Mouse (Mus musculus): ENCODE results near the gene Rab3b. TPM values are rescaled to one million over a fixed set of nuclear protein-coding genes. Genes with fewer than 3 reads are reported as not detected.

Gene Rab3b
- 25.8 TPM in 2 replicates for polyA plus RNA-seq (2016; fragmentation: Nextera tagmentation; extraction: Ambion mirVana)

GRCm38 (mm10) chr4:108878963-108879822 is at the start of gene Rab3b:
Gene Rab3b, plus strand, starts transcription at chr4:108879063.
- Histone ChIP-seq H3K27ac (no peak within 1 kb of the TSS), H3K9ac (peak within 1 kb of the TSS; percentile 47), H3K9me3 (no peaks in the 10 kb centered on the region), H3K4me3 (peak within 1 kb of the TSS; percentile 57), H3K4me2 (replicated peaks) (peak within 1 kb of the TSS; percentile 87), H3K27me3 (no peaks in the 10 kb centered on the region; the same call in 1 of the 2 replicates), H3K4me1 (0 out of 2 replicates have a peak, but pooled peaks cover 4% of the 10 kb centered on the region), H3K36me3 (no peaks in the 10 kb centered on the region)
- peak; percentile 89 for ATAC-seq (ENCODE audit: insufficient number of reproducible peaks, insufficient read depth, low FRiP score, low TSS enrichment)
- WGBS = under 1% methylated on average over 46 of the region's 46 CpGs

- 81% methylated on average over 1 of the region's 1 CpGs for WGBS
- Histone ChIP-seq H3K9ac (no peak overlapping the region), H3K4me1 (peaks cover 13% of the 10 kb centered on the region), H3K4me2 (replicated peaks) (no peak overlapping the region), H3K36me3 (peaks cover 32% of the 10 kb centered on the region), H3K27ac (no peak overlapping the region), H3K27me3 (no peaks in the 10 kb centered on the region), H3K4me3 (no peak overlapping the region), H3K9me3 (no peaks in the 10 kb centered on the region)
- ATAC-seq (ENCODE audit: insufficient number of reproducible peaks, insufficient read depth, low FRiP score, low TSS enrichment) = no peak
Observed at GRCm38 (mm10) chr4:108830698-108831097, 48.2 kb upstream of the Rab3b start.

GRCm38 (mm10) chr4:108832916-108833827 is 45.7 kb upstream of the Rab3b start, which contains the start of gene Btf3l4:
Gene Btf3l4, minus strand, starts transcription at chr4:108833614.
- under 1% methylated on average over 59 of the region's 73 CpGs for WGBS
- peak within 1 kb of the TSS; percentile 99 for H3K27ac ChIP-seq
- peaks cover 14% of the 10 kb centered on the region for H3K36me3 ChIP-seq
- H3K4me1 ChIP-seq = peaks cover 25% of the 10 kb centered on the region
- no peaks in the 10 kb centered on the region for H3K9me3 ChIP-seq
- H3K4me2 ChIP-seq (replicated peaks) = peak within 1 kb of the TSS; percentile 63
- no peaks in the 10 kb centered on the region for H3K27me3 ChIP-seq
- H3K9ac ChIP-seq = peak within 1 kb of the TSS; percentile 98
- peak within 1 kb of the TSS; percentile 95 for H3K4me3 ChIP-seq
- ATAC-seq (ENCODE audit: insufficient number of reproducible peaks, insufficient read depth, low FRiP score, low TSS enrichment) = peak; percentile 94

DNA sequence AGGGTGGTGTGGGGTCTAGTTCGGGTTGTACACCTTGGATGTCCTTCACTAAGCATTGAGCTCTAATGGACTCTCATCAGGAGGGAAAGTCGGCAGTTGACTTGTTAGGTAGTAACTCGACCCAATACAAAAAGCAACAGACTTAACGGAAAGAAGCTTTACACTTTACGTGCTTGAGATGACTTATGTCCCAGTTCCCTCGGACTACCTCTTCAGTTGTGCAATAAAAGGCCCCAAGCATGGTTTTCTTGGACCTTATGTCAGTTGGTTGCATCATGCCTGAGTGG is 45.1 kb upstream of the Rab3b start:
- peak overlapping the region; percentile 95 for H3K4me3 ChIP-seq
- 0% methylated on average over 6 of the region's 6 CpGs for WGBS
- H3K27ac ChIP-seq = peak overlapping the region; percentile 99
- no peaks in the 10 kb centered on the region for H3K27me3 ChIP-seq
- no peak; the same call in 1 of the 2 replicates for ATAC-seq (ENCODE audit: insufficient number of reproducible peaks, insufficient read depth, low FRiP score, low TSS enrichment)
- peak overlapping the region; percentile 63 for H3K4me2 ChIP-seq (replicated peaks)
- peak overlapping the region; percentile 98 for H3K9ac ChIP-seq
- H3K9me3 ChIP-seq = no peaks in the 10 kb centered on the region
- peaks cover 11% of the 10 kb centered on the region for H3K36me3 ChIP-seq
- H3K4me1 ChIP-seq = peaks cover 25% of the 10 kb centered on the region

GRCm38 (mm10) chr4:108834115-108834970 is 44.5 kb upstream of the Rab3b start, which contains the start of gene Txndc12:
Gene Txndc12, plus strand, starts transcription at chr4:108834601.
- under 1% methylated on average over 34 of the region's 34 CpGs for WGBS
- no peaks in the 10 kb centered on the region for H3K27me3 ChIP-seq
- H3K9me3 ChIP-seq = no peaks in the 10 kb centered on the region
- H3K9ac ChIP-seq = peak within 1 kb of the TSS; percentile 98
- H3K4me3 ChIP-seq = peak within 1 kb of the TSS; percentile 95
- peak within 1 kb of the TSS; percentile 99 for H3K27ac ChIP-seq
- H3K4me2 ChIP-seq (replicated peaks) = peak within 1 kb of the TSS; percentile 63
- peak; percentile 84 for ATAC-seq (ENCODE audit: insufficient number of reproducible peaks, insufficient read depth, low FRiP score, low TSS enrichment)
- H3K4me1 ChIP-seq = peaks cover 25% of the 10 kb centered on the region
- peaks cover 7% of the 10 kb centered on the region for H3K36me3 ChIP-seq

DNA sequence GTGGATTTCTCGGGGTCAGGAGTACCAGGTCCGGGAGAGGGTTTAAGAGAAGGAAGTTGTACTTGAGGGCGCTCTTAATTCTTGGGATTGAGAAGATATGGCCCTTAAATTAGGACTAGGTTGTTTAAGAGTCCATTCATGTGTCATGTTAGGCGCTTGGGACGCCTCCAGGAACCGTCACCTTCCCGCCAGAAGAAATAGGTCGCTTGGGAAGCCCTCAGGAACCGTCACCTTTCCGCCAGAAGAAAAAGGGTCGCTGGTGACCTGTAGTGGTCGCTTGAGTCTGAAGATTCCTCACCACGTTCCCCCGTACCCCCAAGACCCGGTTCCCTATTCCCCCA is 43.9 kb upstream of the Rab3b start:
- H3K9me3 ChIP-seq = no peaks in the 10 kb centered on the region
- no peaks in the 10 kb centered on the region for H3K27me3 ChIP-seq
- peaks cover 5% of the 10 kb centered on the region for H3K36me3 ChIP-seq
- no peak for ATAC-seq (ENCODE audit: insufficient number of reproducible peaks, insufficient read depth, low FRiP score, low TSS enrichment)
- peak overlapping the region; percentile 95 for H3K4me3 ChIP-seq
- under 1% methylated on average over 15 of the region's 15 CpGs for WGBS
- peak overlapping the region; percentile 77 for H3K9ac ChIP-seq
- peaks cover 25% of the 10 kb centered on the region for H3K4me1 ChIP-seq
- H3K4me2 ChIP-seq (replicated peaks) = peak overlapping the region; percentile 63
- H3K27ac ChIP-seq = peak overlapping the region; percentile 99

- no peak for ATAC-seq (ENCODE audit: insufficient number of reproducible peaks, insufficient read depth, low FRiP score, low TSS enrichment)
- Histone ChIP-seq H3K4me1 (peaks cover 25% of the 10 kb centered on the region), H3K4me3 (peak overlapping the region; percentile 95), H3K27me3 (no peaks in the 10 kb centered on the region), H3K9ac (peak overlapping the region; percentile 77), H3K4me2 (replicated peaks) (peak overlapping the region; percentile 63), H3K36me3 (0 out of 2 replicates have a peak, but pooled peaks cover 4% of the 10 kb centered on the region), H3K9me3 (no peaks in the 10 kb centered on the region), H3K27ac (peak overlapping the region; percentile 99; the same call in 1 of the 2 replicates)
- 52% methylated on average over 3 of the region's 3 CpGs for WGBS
Observed at GRCm38 (mm10) chr4:108835496-108835895, 43.4 kb upstream of the Rab3b start.

DNA sequence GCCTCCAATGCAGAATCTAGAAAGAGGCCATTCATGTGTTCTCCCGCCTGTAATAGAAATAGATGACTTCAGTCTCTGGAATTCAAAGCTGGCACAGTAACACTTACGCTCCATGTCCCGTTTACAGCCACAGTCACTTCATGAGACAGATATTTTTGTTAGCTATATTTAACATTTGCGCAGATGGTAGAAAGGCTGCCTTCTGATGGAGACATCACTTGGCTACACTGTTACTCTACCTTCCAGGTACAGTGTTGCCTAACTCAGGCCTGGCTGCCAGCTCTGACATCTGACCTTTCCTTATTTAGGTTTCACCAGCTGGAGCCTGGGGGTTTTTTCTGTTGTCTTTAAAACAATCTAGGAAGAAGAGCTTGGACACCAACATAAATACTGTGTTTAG is 40.8 kb upstream of the Rab3b start:
- Histone ChIP-seq H3K36me3 (peaks cover 8% of the 10 kb centered on the region; the same call in 1 of the 2 replicates), H3K27ac (no peak overlapping the region), H3K9ac (no peak overlapping the region), H3K9me3 (no peaks in the 10 kb centered on the region), H3K4me3 (no peak overlapping the region), H3K27me3 (no peaks in the 10 kb centered on the region), H3K4me2 (replicated peaks) (no peak overlapping the region), H3K4me1 (peaks cover 16% of the 10 kb centered on the region)
- WGBS = 84% methylated on average over 4 of the region's 4 CpGs
- ATAC-seq (ENCODE audit: insufficient number of reproducible peaks, insufficient read depth, low FRiP score, low TSS enrichment) = no peak

- ATAC-seq (ENCODE audit: insufficient number of reproducible peaks, insufficient read depth, low FRiP score, low TSS enrichment) = no peak
- H3K27me3 ChIP-seq = no peaks in the 10 kb centered on the region
- H3K9ac ChIP-seq = no peak overlapping the region
- H3K4me2 ChIP-seq (replicated peaks) = no peak overlapping the region
- no peaks in the 10 kb centered on the region for H3K4me1 ChIP-seq
- no peak overlapping the region for H3K27ac ChIP-seq
- 88% methylated on average over 7 of the region's 7 CpGs for WGBS
- no peak overlapping the region for H3K4me3 ChIP-seq
- peaks cover 8% of the 10 kb centered on the region; the same call in 1 of the 2 replicates for H3K36me3 ChIP-seq
- H3K9me3 ChIP-seq = no peaks in the 10 kb centered on the region
Observed at GRCm38 (mm10) chr4:108841920-108842578, 36.8 kb upstream of the Rab3b start.

DNA sequence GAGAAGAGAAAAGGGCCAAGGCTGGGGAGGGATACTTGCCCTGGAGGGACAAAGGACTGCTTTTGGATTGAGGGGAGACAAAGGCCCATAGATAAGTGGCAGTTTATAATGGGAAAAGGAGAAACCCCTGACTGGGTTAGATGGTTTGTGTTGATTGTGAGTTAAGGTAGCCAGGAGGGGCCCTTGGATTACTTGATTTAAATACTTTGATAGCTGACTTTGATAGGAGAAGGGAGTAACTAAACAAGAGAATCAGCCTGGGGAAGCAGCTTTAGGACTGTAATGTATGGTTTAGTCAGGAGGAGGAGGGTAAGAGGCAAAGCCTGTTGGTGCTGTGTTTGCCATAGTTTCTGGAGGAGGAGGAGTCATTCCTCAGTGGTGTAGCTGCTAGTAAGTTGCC is 35.5 kb upstream of the Rab3b start:
- H3K4me3 ChIP-seq = no peak overlapping the region
- no peak overlapping the region for H3K9ac ChIP-seq
- H3K4me1 ChIP-seq = peaks cover under 1% of the 10 kb centered on the region; the same call in 1 of the 2 replicates
- no peak for ATAC-seq (ENCODE audit: insufficient number of reproducible peaks, insufficient read depth, low FRiP score, low TSS enrichment)
- peaks cover 8% of the 10 kb centered on the region; the same call in 1 of the 2 replicates for H3K36me3 ChIP-seq
- no peak overlapping the region for H3K4me2 ChIP-seq (replicated peaks)
- no peaks in the 10 kb centered on the region for H3K27me3 ChIP-seq
- H3K27ac ChIP-seq = no peak overlapping the region
- no peaks in the 10 kb centered on the region for H3K9me3 ChIP-seq
